Mouse (Mus musculus) myocyte (in vitro differentiated cells): Measurements from ENCODE around the gene Rapgef3.

Experiments
- E2F4 ChIP-seq: IDR thresholded peaks from one replicate; pipeline ENCODE4 v1.6.1; 2011; ENCODE audit warnings: mild to moderate bottlenecking, control low read depth, moderate library complexity; ENCODE audit not compliant: insufficient read depth
- POLR2A ChIP-seq: IDR thresholded peaks from one replicate; pipeline ENCODE4 v1.6.1; 2011; ENCODE audit warnings: low read depth, mild to moderate bottlenecking, control low read depth, moderate library complexity; ENCODE audit not compliant: insufficient read length
- TCF3 ChIP-seq: IDR thresholded peaks from one replicate; pipeline ENCODE4 v1.6.1; 2011; ENCODE audit warnings: low read depth, control low read depth; ENCODE audit not compliant: insufficient read length

DNA sequence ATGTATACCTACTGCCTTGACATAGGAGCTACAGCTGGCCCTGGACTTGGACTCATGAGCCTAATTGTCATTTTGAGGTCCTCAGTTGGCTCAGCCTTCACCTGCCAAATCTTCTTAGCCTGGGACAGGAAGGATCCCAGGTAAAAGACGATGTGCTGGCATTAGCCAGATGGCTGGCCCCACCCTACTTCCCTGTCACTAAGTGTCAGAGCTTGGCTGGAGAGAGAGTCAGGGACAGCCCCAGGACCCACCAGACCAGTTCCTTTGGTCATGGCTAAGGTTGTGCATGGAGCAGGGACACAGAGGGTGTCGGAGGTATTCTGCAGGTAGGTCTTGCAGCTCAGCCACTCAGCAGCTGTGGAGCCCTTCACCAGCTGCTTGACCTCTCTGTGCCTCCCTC is 3.2 kb downstream of the Rapgef3 start:
- TF ChIP-seq TCF3 (no peak), E2F4 (no peak), POLR2A (no peak)
